Mouse (Mus musculus) kidney, adult 2 months (tissue): ENCODE data around the gene Olfr368.

Experiments used
- CTCF ChIP-seq: fragments of 200-500 bp; conservative IDR thresholded peaks from 2 replicates; pipeline ENCODE4 v1.5.1; 2011; ENCODE audit warnings: low read depth, mild to moderate bottlenecking, control low read depth, low read length, moderate library complexity, mixed read lengths; ENCODE audit not compliant: insufficient read depth, insufficient read length
- POLR2A ChIP-seq: fragments of 200-500 bp; IDR thresholded peaks from one replicate; pipeline ENCODE4 v1.6.1; 2011; ENCODE audit warnings: low read depth, low read length, control low read depth

GRCm38 (mm10) chr2:37351671-37352070, 25.4 kb downstream of the Olfr368 start:
- no peak for TF ChIP-seq POLR2A
- no peak for TF ChIP-seq CTCF
